Mouse (Mus musculus): ENCODE data around the gene Islr2. TPM values are rescaled to one million over a fixed set of nuclear protein-coding genes. Genes with fewer than 3 reads are reported as not detected.

Gene Islr2
- polyA plus RNA-seq, 1 experiment from 2014 or later = 11.5 TPM

- H3K27ac ChIP-seq (replicated peaks) = peak overlapping the region; percentile 60; the same call in 1 of the 2 replicates
- no peak overlapping the region for H3K4me3 ChIP-seq (replicated peaks)
- no peaks in the 10 kb centered on the region for H3K9me3 ChIP-seq (replicated peaks)
- H3K27me3 ChIP-seq (replicated peaks) = no peaks in the 10 kb centered on the region
- H3K9ac ChIP-seq (replicated peaks) = no peak overlapping the region
- ATAC-seq (ENCODE audit: low FRiP score) = no peak
- H3K4me2 ChIP-seq = no peak overlapping the region; the same call in 1 of the 2 replicates
- no peaks in the 10 kb centered on the region for H3K36me3 ChIP-seq
- WGBS = 48% methylated on average over 7 of the region's 7 CpGs
- H3K4me1 ChIP-seq = peaks cover 7% of the 10 kb centered on the region
Observed at GRCm38 (mm10) chr9:58158541-58159311, 45.4 kb downstream of the Islr2 start.

GRCm38 (mm10) chr9:58157838-58158237 is 46.3 kb downstream of the Islr2 start:
- Histone ChIP-seq H3K9me3 (replicated peaks) (no peaks in the 10 kb centered on the region), H3K36me3 (no peaks in the 10 kb centered on the region), H3K4me2 (peak overlapping the region; percentile 42), H3K27me3 (replicated peaks) (no peaks in the 10 kb centered on the region), H3K27ac (replicated peaks) (peak overlapping the region; percentile 56), H3K9ac (replicated peaks) (no peak overlapping the region), H3K4me3 (replicated peaks) (peak overlapping the region; percentile 21), H3K4me1 (peaks cover 7% of the 10 kb centered on the region)
- 78% methylated on average over 13 of the region's 13 CpGs for WGBS
- ATAC-seq (ENCODE audit: low FRiP score) = no peak

- WGBS = 89% methylated on average over 22 of the region's 22 CpGs
- H3K9ac ChIP-seq (replicated peaks) = no peak overlapping the region
- no peak overlapping the region for H3K27ac ChIP-seq (replicated peaks)
- no peaks in the 10 kb centered on the region for H3K9me3 ChIP-seq (replicated peaks)
- H3K4me2 ChIP-seq = peak overlapping the region; percentile 42; the same call in 1 of the 2 replicates
- no peak for ATAC-seq (ENCODE audit: low FRiP score)
- H3K4me3 ChIP-seq (replicated peaks) = no peak overlapping the region
- H3K27me3 ChIP-seq (replicated peaks) = no peaks in the 10 kb centered on the region
- peaks cover 7% of the 10 kb centered on the region for H3K4me1 ChIP-seq
- no peaks in the 10 kb centered on the region for H3K36me3 ChIP-seq
Observed at GRCm38 (mm10) chr9:58156819-58157560, 47.1 kb downstream of the Islr2 start.

GRCm38 (mm10) chr9:58155366-58155765 is 48.8 kb downstream of the Islr2 start:
- Histone ChIP-seq H3K36me3 (no peaks in the 10 kb centered on the region), H3K4me1 (peaks cover 7% of the 10 kb centered on the region), H3K4me3 (replicated peaks) (no peak overlapping the region), H3K27me3 (replicated peaks) (no peaks in the 10 kb centered on the region; the same call in 1 of the 2 replicates), H3K4me2 (no peak overlapping the region), H3K27ac (replicated peaks) (no peak overlapping the region; the same call in 1 of the 2 replicates), H3K9ac (replicated peaks) (no peak overlapping the region), H3K9me3 (replicated peaks) (no peaks in the 10 kb centered on the region)
- WGBS = 45% methylated on average over 3 of the region's 3 CpGs
- ATAC-seq (ENCODE audit: low FRiP score) = no peak

GRCm38 (mm10) chr9:58153095-58153494 is 51.0 kb downstream of the Islr2 start:
- H3K4me1 ChIP-seq = peaks cover 7% of the 10 kb centered on the region
- WGBS = 82% methylated on average over 3 of the region's 3 CpGs
- H3K36me3 ChIP-seq = no peaks in the 10 kb centered on the region
- no peak overlapping the region for H3K4me3 ChIP-seq (replicated peaks)
- ATAC-seq (ENCODE audit: low FRiP score) = no peak
- H3K27ac ChIP-seq (replicated peaks) = no peak overlapping the region; the same call in 1 of the 2 replicates
- no peaks in the 10 kb centered on the region for H3K9me3 ChIP-seq (replicated peaks)
- no peaks in the 10 kb centered on the region; the same call in 1 of the 2 replicates for H3K27me3 ChIP-seq (replicated peaks)
- no peak overlapping the region for H3K4me2 ChIP-seq
- no peak overlapping the region for H3K9ac ChIP-seq (replicated peaks)

GRCm38 (mm10) chr9:58150733-58151361 is 53.3 kb downstream of the Islr2 start:
- 75% methylated on average over 4 of the region's 4 CpGs for WGBS
- no peak overlapping the region for H3K4me2 ChIP-seq

GRCm38 (mm10) chr9:58148806-58149205 is 55.3 kb downstream of the Islr2 start:
- Histone ChIP-seq H3K4me1 (peaks cover 3% of the 10 kb centered on the region; the same call in 1 of the 2 replicates), H3K27ac (replicated peaks) (no peak overlapping the region), H3K36me3 (no peaks in the 10 kb centered on the region), H3K4me3 (replicated peaks) (no peak overlapping the region), H3K9ac (replicated peaks) (no peak overlapping the region), H3K27me3 (replicated peaks) (no peaks in the 10 kb centered on the region; the same call in 1 of the 2 replicates), H3K4me2 (no peak overlapping the region), H3K9me3 (replicated peaks) (no peaks in the 10 kb centered on the region)
- no peak for ATAC-seq (ENCODE audit: low FRiP score)
- WGBS = 67% methylated on average over 2 of the region's 2 CpGs

More at GRCm38 (mm10) chr9:58150733-58151361, 53.3 kb downstream of the Islr2 start:
- ATAC-seq (ENCODE audit: low FRiP score) = no peak
- no peak overlapping the region for H3K27ac ChIP-seq (replicated peaks)
- no peaks in the 10 kb centered on the region for H3K9me3 ChIP-seq (replicated peaks)
- no peaks in the 10 kb centered on the region; the same call in 1 of the 2 replicates for H3K27me3 ChIP-seq (replicated peaks)
- H3K9ac ChIP-seq (replicated peaks) = no peak overlapping the region
- H3K36me3 ChIP-seq = no peaks in the 10 kb centered on the region
- H3K4me1 ChIP-seq = peaks cover 7% of the 10 kb centered on the region
- no peak overlapping the region for H3K4me3 ChIP-seq (replicated peaks)

Small RNA genes within 50 kb of the gene (microRNA-seq; reads per million reads assigned to microRNA genes)
- not detected for gene Mir6385

Other genes starting within 250 kb of the Islr2 start
- gene Cyp11a1, start 197.9 kb downstream of the Islr2 start, polyA plus RNA-seq (2015; fragmentation: Nextera tagmentation; extraction: Ambion mirVana) = 1.9 and 4.9 TPM in 2 replicates
- gene Stra6, start 140.5 kb downstream of the Islr2 start, polyA plus RNA-seq (2015; fragmentation: Nextera tagmentation; extraction: Ambion mirVana) = 20.6 and 21.5 TPM in 2 replicates
- 0.13 and 0.15 TPM in 2 replicates for gene Ccdc33, start 85.5 kb downstream of the Islr2 start, polyA plus RNA-seq (2015; fragmentation: Nextera tagmentation; extraction: Ambion mirVana)
- 52.3 and 54.2 TPM in 2 replicates for gene Islr, start within 50 bp of the Islr2 start, polyA plus RNA-seq (2015; fragmentation: Nextera tagmentation; extraction: Ambion mirVana)
- 3.9 and 8.6 TPM in 2 replicates for gene Pml, start 45.5 kb upstream of the Islr2 start, polyA plus RNA-seq (2015; fragmentation: Nextera tagmentation; extraction: Ambion mirVana)
- gene Stoml1, start 48.8 kb upstream of the Islr2 start, polyA plus RNA-seq (2015; fragmentation: Nextera tagmentation; extraction: Ambion mirVana) = 121 and 136 TPM in 2 replicates
- 10.2 and 12.1 TPM in 2 replicates for gene Loxl1, start 108.9 kb upstream of the Islr2 start, polyA plus RNA-seq (2015; fragmentation: Nextera tagmentation; extraction: Ambion mirVana)
- gene Tbc1d21, start 166.1 kb upstream of the Islr2 start, polyA plus RNA-seq (2015; fragmentation: Nextera tagmentation; extraction: Ambion mirVana) = not detected in 2 replicates

Data from neural tube, embryonic 15.5 days (tissue).